10 mouse cellular contexts compared by ENCODE assay signal in genomic region chr19:34666127-34666526, GRCm38 (mm10). TPM values are rescaled to one million over a fixed set of nuclear protein-coding genes. Genes with fewer than 3 reads are reported as not detected.
DNase-seq lines count a peak whose midpoint lies in the region; ATAC-seq and TF ChIP-seq lines count a peak whose summit lies in the region.
"Had no signal": no experiment of that assay in that cellular context is flagged by ENCODE, and none has a peak within 500 bp of the region (broad histone marks: within the 10 kb centered on the region; RNA-seq: fewer than 3 reads in every experiment).

No protein-coding gene starts in this region.

- no peak overlapping the region for H3K4me2 ChIP-seq in hindbrain, embryonic 14.5 days (replicated peaks)
- H3K4me2 ChIP-seq in hindbrain, embryonic 13.5 days = no peak overlapping the region
- no peak overlapping the region for H3K4me2 ChIP-seq in neural tube, embryonic 11.5 days (ENCODE audit: low read depth)
- H3K4me2 ChIP-seq: embryonic facial prominence, embryonic 12.5 days; neural tube, embryonic 12.5 days had no signal

- H3K27ac ChIP-seq in hindbrain, embryonic 14.5 days = no peak overlapping the region
- no peak overlapping the region for H3K27ac ChIP-seq in hindbrain, embryonic 13.5 days
- H3K27ac ChIP-seq in cortical plate, adult 2 months (ENCODE audit: insufficient read depth, low read length) = no peak overlapping the region
- H3K27ac ChIP-seq in left cerebral cortex, adult 2 months = no peak overlapping the region
- no peak overlapping the region for H3K27ac ChIP-seq in neural tube, embryonic 11.5 days (ENCODE audit: low read depth, low read length)
- H3K27ac ChIP-seq: embryonic facial prominence, embryonic 12.5 days; neural tube, embryonic 12.5 days had no signal

- H3K9ac ChIP-seq in hindbrain, embryonic 14.5 days = no peak overlapping the region
- no peak overlapping the region for H3K9ac ChIP-seq in hindbrain, embryonic 13.5 days
- H3K9ac ChIP-seq in neural tube, embryonic 11.5 days (ENCODE audit: low read length) = no peak overlapping the region
- H3K9ac ChIP-seq: embryonic facial prominence, embryonic 12.5 days; neural tube, embryonic 12.5 days had no signal

- ATAC-seq in hindbrain, embryonic 14.5 days (ENCODE audit: low FRiP score) = no peak; the same call in 1 of the 2 replicates
- ATAC-seq in hindbrain, embryonic 13.5 days (ENCODE audit: low FRiP score) = no peak
- ATAC-seq in neural tube, embryonic 11.5 days (ENCODE audit: insufficient read depth, low FRiP score, low TSS enrichment) = no peak

- H3K4me1 ChIP-seq in hindbrain, embryonic 14.5 days (replicated peaks; ENCODE audit: control insufficient read depth, insufficient read depth, low read length) = 0 out of 2 replicates have a peak, but pooled peaks cover 3% of the 10 kb centered on the region
- H3K4me1 ChIP-seq in hindbrain, embryonic 13.5 days (replicated peaks) = no peaks in the 10 kb centered on the region
- no peaks in the 10 kb centered on the region for H3K4me1 ChIP-seq in cortical plate, adult 2 months (ENCODE audit: control insufficient read depth, insufficient read depth, low read length)
- H3K4me1 ChIP-seq in neural tube, embryonic 11.5 days (ENCODE audit: control insufficient read depth, insufficient read depth, low read length) = no peaks in the 10 kb centered on the region
- H3K4me1 ChIP-seq: embryonic facial prominence, embryonic 12.5 days; neural tube, embryonic 12.5 days had no signal

- no peak overlapping the region for H3K4me3 ChIP-seq in hindbrain, embryonic 14.5 days (replicated peaks; ENCODE audit: low read length)
- no peak overlapping the region for H3K4me3 ChIP-seq in hindbrain, embryonic 13.5 days
- H3K4me3 ChIP-seq in cortical plate, adult 2 months (ENCODE audit: insufficient read depth, low read length) = no peak overlapping the region
- no peak overlapping the region for H3K4me3 ChIP-seq in left cerebral cortex, adult 2 months
- no peak overlapping the region for H3K4me3 ChIP-seq in neural tube, embryonic 11.5 days (ENCODE audit: low read depth, low read length)
- H3K4me3 ChIP-seq: embryonic facial prominence, embryonic 12.5 days; neural tube, embryonic 12.5 days had no signal

- no peaks in the 10 kb centered on the region for H3K36me3 ChIP-seq in hindbrain, embryonic 14.5 days (replicated peaks; ENCODE audit: control insufficient read depth, insufficient read depth)
- H3K36me3 ChIP-seq in hindbrain, embryonic 13.5 days = no peaks in the 10 kb centered on the region
- H3K36me3 ChIP-seq in neural tube, embryonic 11.5 days (ENCODE audit: control insufficient read depth, insufficient read depth, low read length) = no peaks in the 10 kb centered on the region
- H3K36me3 ChIP-seq: embryonic facial prominence, embryonic 12.5 days; neural tube, embryonic 12.5 days had no signal

- TF ChIP-seq CTCF in cortical plate, adult 2 months (IDR thresholded peaks at IDR 0.05; ENCODE audit: extremely low read depth, insufficient read depth, low read length) = peak; percentile 93
- peak; percentile 95 for TF ChIP-seq CTCF in left cerebral cortex, adult 2 months (IDR thresholded peaks at IDR 0.05)

- H3K27me3 ChIP-seq in hindbrain, embryonic 14.5 days (ENCODE audit: control insufficient read depth, insufficient read depth, low read length) = no peaks in the 10 kb centered on the region
- H3K27me3 ChIP-seq in hindbrain, embryonic 13.5 days = no peaks in the 10 kb centered on the region
- H3K27me3 ChIP-seq in neural tube, embryonic 11.5 days (ENCODE audit: control insufficient read depth, insufficient read depth, low read length) = no peaks in the 10 kb centered on the region
- H3K27me3 ChIP-seq: embryonic facial prominence, embryonic 12.5 days; neural tube, embryonic 12.5 days had no signal

- H3K9me3 ChIP-seq in hindbrain, embryonic 14.5 days (ENCODE audit: control insufficient read depth, low read length) = no peaks in the 10 kb centered on the region
- H3K9me3 ChIP-seq in hindbrain, embryonic 13.5 days = no peaks in the 10 kb centered on the region
- H3K9me3 ChIP-seq in neural tube, embryonic 11.5 days (ENCODE audit: control insufficient read depth, low read length) = no peaks in the 10 kb centered on the region
- H3K9me3 ChIP-seq: embryonic facial prominence, embryonic 12.5 days; neural tube, embryonic 12.5 days had no signal

- intact Hi-C loops in heart, postnatal 10 days (cut with DNase I) = loop anchor here (1.0 to 5.0 kb wide), 2 partner anchors 106 to 211 kb away; partner anchors contain the start of gene Pank1
- intact Hi-C loops in left cerebral cortex, adult 2 months (cut with DNase I) = loop anchor here (1.0 to 10.0 kb wide), 3 partner anchors 107 to 1396 kb away; partner anchors contain the start of gene Kif20b

- DNase-seq in hindbrain, embryonic 14.5 days (ENCODE audit: low spot score) = peak; percentile 91
- DNase-seq in adrenal gland, adult 18-20 months (ENCODE audit: low spot score in 2 of 2) = peak; percentile 60 to 64
- peak; percentile 72 to 84 for DNase-seq in heart, postnatal 10 days
- peak; percentile 35 to 73 for DNase-seq in left cerebral cortex, adult 2 months (ENCODE audit: extremely low spot score in 1 of 2, low spot score in 2 of 2)
- DNase-seq in neural tube, embryonic 11.5 days (ENCODE audit: low spot score) = peak; percentile 78
- peak; percentile 51 for DNase-seq in testis, postnatal 14 days (ENCODE audit: low spot score)

- WGBS in hindbrain, embryonic 14.5 days = 1% methylated on average over 5 of the region's 5 CpGs
- WGBS in hindbrain, embryonic 13.5 days = 3% methylated on average over 5 of the region's 5 CpGs
- WGBS in neural tube, embryonic 11.5 days = 3% methylated on average over 5 of the region's 5 CpGs

- no peak for TF ChIP-seq POLR2A in cortical plate, adult 2 months (IDR thresholded peaks at IDR 0.05; ENCODE audit: extremely low read depth, insufficient read depth, low read length)

RNA-seq across cellular contexts. Expression of gene Ifit1, which starts 25.5 kb away (rescaled TPM):
- 0.13 and 0.54 TPM in 2 replicates for polyA plus RNA-seq in hindbrain, embryonic 14.5 days (2014; fragmentation: Nextera tagmentation; extraction: Ambion mirVana)
- 0.23 and 0.34 TPM in 2 replicates for polyA plus RNA-seq in hindbrain, embryonic 13.5 days (2015; fragmentation: Nextera tagmentation; extraction: Ambion mirVana)
- total RNA-seq in adrenal gland, adult 18-20 months (2021) = 1 to 10 TPM; 5.1 to 6.7 TPM
- 3.3 and 5.3 TPM in 2 replicates for polyA plus RNA-seq in cortical plate, adult 2 months (2012; rRNA removed)
- under 1 TPM; 0.12 to 0.62 TPM for total RNA-seq in heart, postnatal 10 days (2021)
- total RNA-seq in left cerebral cortex, adult 2 months (2021) = 1 to 10 TPM in 1 of 2 experiments, under 1 TPM in 1; 0.61 to 1.1 TPM
- polyA plus RNA-seq in neural tube, embryonic 11.5 days (2014; fragmentation: Nextera tagmentation; extraction: Ambion mirVana) = 0.11 TPM in 1 of 2 replicates, not detected in the other

RNA-seq across cellular contexts. Expression of gene Ifit1bl2, which starts 25.6 kb away (rescaled TPM):
- polyA plus RNA-seq in hindbrain, embryonic 14.5 days (2014; fragmentation: Nextera tagmentation; extraction: Ambion mirVana) = 0.07 and 0.44 TPM in 2 replicates
- polyA plus RNA-seq in hindbrain, embryonic 13.5 days (2015; fragmentation: Nextera tagmentation; extraction: Ambion mirVana) = 0.22 and 0.39 TPM in 2 replicates
- total RNA-seq in adrenal gland, adult 18-20 months (2021) = under 1 TPM; 0.10 to 0.13 TPM
- polyA plus RNA-seq in cortical plate, adult 2 months (2012; rRNA removed) = 0.54 and 0.62 TPM in 2 replicates
- total RNA-seq in heart, postnatal 10 days (2021) = under 1 TPM; 0.53 to 0.77 TPM
- total RNA-seq in left cerebral cortex, adult 2 months (2021) = under 1 TPM; 0.47 to 0.88 TPM
- 0.11 TPM in 1 of 2 replicates, not detected in the other for polyA plus RNA-seq in neural tube, embryonic 11.5 days (2014; fragmentation: Nextera tagmentation; extraction: Ambion mirVana)

RNA-seq across cellular contexts. Expression of gene Ifit3b, which starts 58.4 kb away (rescaled TPM):
- 0.21 and 0.52 TPM in 2 replicates for polyA plus RNA-seq in hindbrain, embryonic 14.5 days (2014; fragmentation: Nextera tagmentation; extraction: Ambion mirVana)
- 0.14 and 0.27 TPM in 2 replicates for polyA plus RNA-seq in hindbrain, embryonic 13.5 days (2015; fragmentation: Nextera tagmentation; extraction: Ambion mirVana)
- total RNA-seq in adrenal gland, adult 18-20 months (2021) = 1 to 10 TPM; 1.9 to 2.5 TPM
- polyA plus RNA-seq in cortical plate, adult 2 months (2012; rRNA removed) = 4.7 and 6.0 TPM in 2 replicates
- under 1 TPM; 0.15 to 0.36 TPM for total RNA-seq in heart, postnatal 10 days (2021)
- 1 to 10 TPM; 1.9 to 2.8 TPM for total RNA-seq in left cerebral cortex, adult 2 months (2021)
- polyA plus RNA-seq in neural tube, embryonic 11.5 days (2014; fragmentation: Nextera tagmentation; extraction: Ambion mirVana) = not detected in 2 replicates
